Mouse (Mus musculus) heart, postnatal 36 days (tissue): Measurements from ENCODE around the gene Cetn3. TPM values are rescaled to one million over a fixed set of nuclear protein-coding genes. Genes with fewer than 3 reads are reported as not detected.

Source experiments
- DNase-seq, 2 experiments: peaks; one replicate each; pipeline ENCODE4 v3.0.0; 2021 to 2022
- intact Hi-C: fragments of 180-260 bp; cut with DNase I; formaldehyde crosslinking; loops from one replicate; pipeline ENCODE4 v1.15.1; 2025
- total RNA-seq, 2 experiments: library from RNA; stranded (reverse); gene quantifications; 2 replicates each; pipeline ENCODE4 v1.2.3; 2021

The Cetn3 gene
- total RNA-seq, result 10 to 100 TPM; 54.4 to 69.7 TPM

- intact Hi-C loops, result loop anchor here (1.0 to 10.0 kb wide), 5 partner anchors 71 to 1872 kb away; partner anchors contain the start of genes Arrdc3, Lysmd3, Mblac2 and Polr3g
- peak in 1 of 2 experiments; percentile 85 for DNase-seq
Measured at GRCm38 (mm10) chr13:81782971-81783404, at the start of gene Cetn3. Gene Cetn3, plus strand, starts transcription at chr13:81783077.

GRCm38 (mm10) chr13:81736606-81737005 lies 46.3 kb upstream of the Cetn3 start:
- no peak for DNase-seq
- intact Hi-C loops, result no loop called here

- intact Hi-C loops, result no loop called here
- no peak for DNase-seq
Measured at GRCm38 (mm10) chr13:81740898-81741297, 42.0 kb upstream of the Cetn3 start.

DNA sequence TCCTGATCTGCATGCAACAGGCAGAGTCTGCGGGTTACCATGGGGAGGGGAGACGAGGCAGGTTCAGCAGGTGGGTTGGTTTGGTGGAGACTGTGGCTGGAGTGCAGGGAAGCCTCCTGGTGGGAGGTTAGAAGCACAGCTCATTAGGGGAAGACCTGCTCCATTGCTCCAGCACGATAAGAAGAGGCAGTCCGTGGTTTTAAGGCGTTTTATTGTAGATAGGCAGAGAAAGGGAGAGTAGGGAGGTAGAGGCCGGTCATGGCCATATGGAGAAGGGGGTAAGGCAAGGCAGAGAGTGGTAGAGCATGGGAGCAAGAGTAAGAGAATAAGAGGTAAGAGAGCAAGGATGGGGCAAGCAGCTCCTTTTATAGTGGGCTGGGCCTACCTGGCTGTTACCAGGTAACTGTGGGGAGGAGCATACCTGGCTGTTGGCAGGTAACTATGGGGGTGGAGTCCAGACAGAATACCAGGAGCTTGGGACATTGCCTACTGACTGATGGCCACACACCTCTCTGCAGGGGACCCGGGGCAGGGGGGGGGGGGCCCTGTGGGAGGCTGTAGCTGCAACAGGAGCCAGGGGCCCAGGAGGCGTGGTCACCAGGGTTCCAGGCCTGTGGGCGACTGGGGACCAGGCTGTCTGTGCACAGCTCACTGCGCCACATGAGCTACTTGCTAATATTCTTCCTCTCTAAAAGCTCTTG lies 39.3 kb upstream of the Cetn3 start:
- no peak for DNase-seq
- intact Hi-C loops, result no loop called here

DNA sequence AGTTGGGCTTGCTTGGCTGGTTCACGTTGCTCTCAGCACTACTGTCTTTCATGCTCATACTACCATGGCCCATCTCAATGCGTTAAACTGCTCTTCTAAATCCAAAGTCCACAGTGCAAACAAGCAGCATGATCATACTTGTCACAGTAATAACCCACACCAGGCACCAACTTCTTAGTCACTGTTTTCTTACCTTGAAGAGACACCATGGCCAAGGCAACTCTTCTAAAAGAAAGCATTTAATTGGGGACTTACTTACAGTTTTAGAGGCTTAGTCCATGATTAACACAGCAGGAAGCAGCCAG lies 38.8 kb upstream of the Cetn3 start:
- intact Hi-C loops, result no loop called here
- DNase-seq, result no peak

DNA sequence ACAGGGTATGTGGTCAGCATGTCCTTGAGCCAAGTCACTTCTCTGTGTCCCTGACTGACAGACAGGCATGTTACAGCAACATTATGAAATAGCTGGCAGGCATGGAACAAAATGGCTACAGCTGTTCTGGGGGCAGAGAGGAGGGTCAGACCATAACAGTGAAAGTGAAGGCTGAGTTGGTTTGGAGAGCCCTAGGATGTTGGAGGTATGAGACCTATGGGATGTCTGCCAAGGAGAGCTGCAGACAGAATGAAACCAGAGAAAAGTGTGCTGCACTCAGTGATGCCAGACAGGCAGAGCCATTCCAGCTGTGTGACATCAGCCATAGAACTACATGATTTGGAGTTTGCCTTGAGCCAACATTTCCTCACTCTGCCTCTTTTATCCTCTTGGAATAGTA lies 28.0 kb upstream of the Cetn3 start:
- intact Hi-C loops, result no loop called here
- DNase-seq, result peak in 1 of 2 experiments; percentile 12

- intact Hi-C loops, result no loop called here
- no peak for DNase-seq
Measured at GRCm38 (mm10) chr13:81755324-81755723, 27.6 kb upstream of the Cetn3 start.

DNA sequence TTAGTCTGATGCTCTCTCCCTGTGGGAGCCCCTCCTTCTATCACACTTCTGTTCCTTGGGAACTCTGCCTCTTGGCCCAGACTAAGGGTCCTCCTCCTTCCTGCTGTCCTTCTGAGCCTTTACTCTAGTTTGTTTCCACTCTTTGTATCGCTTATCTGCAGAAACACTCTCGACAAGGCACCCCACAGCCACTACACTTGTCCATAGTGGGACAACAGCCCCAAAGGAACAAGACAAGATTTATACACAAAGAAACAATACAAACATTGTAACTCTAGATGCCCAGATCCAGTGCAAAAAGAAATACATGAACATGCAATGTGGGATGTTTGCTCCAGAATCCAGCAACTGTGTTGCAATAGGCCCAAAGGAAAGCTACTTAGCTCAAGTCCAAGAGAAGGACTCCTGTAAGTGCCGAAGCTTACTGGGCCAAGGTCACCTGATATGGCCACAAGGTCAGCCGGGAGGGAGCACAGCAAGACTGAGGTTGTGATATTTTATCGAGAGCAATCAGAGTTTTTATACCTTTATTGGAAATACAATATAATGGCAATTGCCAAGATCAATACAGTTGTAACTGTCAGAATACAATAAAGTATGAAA lies 25.7 kb upstream of the Cetn3 start:
- intact Hi-C loops, result no loop called here
- peak in 1 of 2 experiments; percentile 20 for DNase-seq

- intact Hi-C loops, result loop anchor here (5.0 to 10.0 kb wide), 4 partner anchors 48 to 896 kb away; partner anchors contain the start of genes Lysmd3, Mblac2 and Polr3g
- peak; percentile 28 to 37 for DNase-seq
Measured at GRCm38 (mm10) chr13:81760379-81760778, 22.5 kb upstream of the Cetn3 start.

GRCm38 (mm10) chr13:81761566-81762186 lies 21.2 kb upstream of the Cetn3 start:
- intact Hi-C loops, result loop anchor here (1.0 to 10.0 kb wide), 5 partner anchors 49 to 897 kb away; partner anchors contain the start of genes Lysmd3, Mblac2 and Polr3g
- DNase-seq, result no peak

GRCm38 (mm10) chr13:81764173-81764572 lies 18.7 kb upstream of the Cetn3 start:
- intact Hi-C loops, result loop anchor here (5.0 to 10.0 kb wide), 4 partner anchors 52 to 899 kb away; partner anchors contain the start of genes Lysmd3, Mblac2 and Polr3g
- DNase-seq, result no peak

- intact Hi-C loops, result loop anchor here (10.0 kb wide), 1 partner anchor 902 kb away; no protein-coding TSS in a partner anchor
- peak; percentile 47 to 76 for DNase-seq
Measured at GRCm38 (mm10) chr13:81767038-81767659, 15.7 kb upstream of the Cetn3 start.

- intact Hi-C loops, result no loop called here
Measured at GRCm38 (mm10) chr13:81776217-81776616, 6.7 kb upstream of the Cetn3 start.

GRCm38 (mm10) chr13:81782475-81782874 lies 402 bp upstream of the Cetn3 start:
- no peak for DNase-seq
- intact Hi-C loops, result loop anchor here (5.0 to 10.0 kb wide), 4 partner anchors 70 to 1872 kb away; partner anchors contain the start of genes Arrdc3, Mblac2 and Polr3g

More at GRCm38 (mm10) chr13:81776217-81776616, 6.7 kb upstream of the Cetn3 start:
- DNase-seq, result no peak

DNA sequence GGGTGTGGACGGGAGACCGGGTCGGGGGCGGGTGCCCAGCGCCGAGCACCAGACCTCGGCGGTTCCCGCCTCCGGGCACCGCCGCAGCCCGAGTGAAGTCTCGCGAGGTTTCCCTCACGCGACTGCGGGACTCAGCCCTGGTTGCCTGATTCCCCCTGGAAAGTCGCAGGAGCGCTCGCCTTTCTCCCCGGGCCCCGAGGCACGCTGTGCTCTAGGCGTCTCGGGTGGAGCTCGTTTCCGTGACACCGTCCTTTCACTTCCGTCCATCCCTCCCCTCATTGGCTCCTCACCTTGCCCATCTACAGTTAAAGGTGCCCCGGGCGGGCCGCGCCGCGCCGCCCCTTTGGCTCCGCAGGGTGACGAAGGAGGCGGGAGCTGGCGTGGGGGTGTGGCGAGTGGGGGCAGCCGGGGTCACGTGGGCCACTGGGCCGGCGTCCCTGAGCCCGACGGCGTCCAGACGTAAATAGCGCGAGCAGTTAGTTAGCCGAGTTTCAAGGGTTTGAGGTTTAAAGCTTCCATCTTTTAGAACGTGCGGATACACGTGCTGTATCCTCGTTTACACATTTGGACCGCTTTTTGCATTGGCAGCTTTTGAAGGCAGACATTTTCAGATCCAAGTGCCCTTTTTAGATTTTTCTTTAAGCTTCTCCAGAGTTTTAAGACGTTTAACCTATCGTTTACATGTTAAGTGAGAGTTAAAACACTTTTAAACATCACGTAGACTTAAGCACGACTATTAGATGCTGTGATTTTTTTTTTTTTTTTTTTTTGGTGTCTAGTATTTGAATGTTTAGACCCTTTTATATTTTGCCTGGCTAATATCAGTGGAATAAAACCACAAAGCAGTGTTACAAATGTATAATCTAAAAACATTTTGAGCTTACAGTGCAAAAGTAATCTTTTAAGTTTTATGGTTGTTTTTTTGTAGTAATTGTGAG lies 797 bp downstream of the Cetn3 start:
- intact Hi-C loops, result loop anchor here (1.0 to 10.0 kb wide), 5 partner anchors 71 to 1871 kb away; partner anchors contain the start of genes Arrdc3, Lysmd3, Mblac2 and Polr3g
- peak; percentile 96 for DNase-seq

GRCm38 (mm10) chr13:81785766-81786480 lies 3.0 kb downstream of the Cetn3 start:
- intact Hi-C loops, result loop anchor here (10.0 kb wide), 3 partner anchors 901 to 1869 kb away; partner anchors contain the start of gene Arrdc3
- DNase-seq, result no peak

GRCm38 (mm10) chr13:81790160-81790559 lies 7.3 kb downstream of the Cetn3 start:
- no peak for DNase-seq
- intact Hi-C loops, result no loop called here

- DNase-seq, result no peak
- intact Hi-C loops, result no loop called here
Measured at GRCm38 (mm10) chr13:81791861-81792260, 9.0 kb downstream of the Cetn3 start.

GRCm38 (mm10) chr13:81793850-81794249 lies 11.0 kb downstream of the Cetn3 start:
- intact Hi-C loops, result no loop called here
- DNase-seq, result no peak
